Mouse (Mus musculus) heart, adult 2 months (tissue): Measurements from ENCODE around the gene Usp48. TPM values are rescaled to one million over a fixed set of nuclear protein-coding genes. Genes with fewer than 3 reads are reported as not detected.
A peak's percentile ranks its signal among the peaks of the same experiment; 100 is the strongest.

ENCODE experiments used
- DNase-seq, 2 experiments: peaks; one replicate each; pipeline ENCODE4 v3.0.0; 2021
- H3K27ac ChIP-seq: fragments of 200-600 bp; 2 replicates; pipeline ENCODE4 v1.8.1; 2022
- H3K27me3 ChIP-seq: fragments of 200-500 bp; 2 replicates; pipeline ENCODE4 v1.6.1; 2012; ENCODE audit warnings: mild to moderate bottlenecking, low read length, inconsistent platforms, mixed read lengths; ENCODE audit not compliant: control insufficient read depth, insufficient read depth
- H3K36me3 ChIP-seq: fragments of 200-500 bp; 2 replicates; pipeline ENCODE4 v1.6.1; 2012; ENCODE audit warnings: low read length, inconsistent platforms; ENCODE audit not compliant: control insufficient read depth, insufficient read depth
- H3K4me1 ChIP-seq: fragments of 200-500 bp; 2 replicates; pipeline ENCODE4 v1.6.1; 2011; ENCODE audit warnings: low read length; ENCODE audit not compliant: control insufficient read depth, insufficient read depth
- H3K4me3 ChIP-seq: fragments of 200-600 bp; 2 replicates; pipeline ENCODE4 v1.8.1; 2022
- H3K79me2 ChIP-seq: fragments of 200-500 bp; replicated peaks from 2 replicates; pipeline ENCODE4 v1.6.1; 2012; ENCODE audit warnings: mild to moderate bottlenecking, inconsistent platforms, low read length, moderate library complexity, mixed read lengths; ENCODE audit not compliant: control insufficient read depth, insufficient read depth
- H3K9ac ChIP-seq: fragments of 200-500 bp; 2 replicates; pipeline ENCODE4 v1.6.1; 2012; ENCODE audit warnings: low read depth, mild to moderate bottlenecking, control low read depth, inconsistent platforms, low read length, mixed read lengths
- CTCF ChIP-seq: fragments of 200-600 bp; IDR thresholded peaks from 2 replicates; pipeline ENCODE4 v1.8.1; 2022; ENCODE audit warnings: antibody characterized with exemption, mild to moderate bottlenecking, moderate library complexity
- EP300 ChIP-seq: fragments of 200-500 bp; IDR thresholded peaks from 2 replicates; pipeline ENCODE4 v1.6.1; 2011; ENCODE audit warnings: low read depth, low read length, control low read depth; ENCODE audit not compliant: insufficient read depth
- POLR2A ChIP-seq: fragments of 200-500 bp; IDR thresholded peaks from 2 replicates; pipeline ENCODE4 v1.6.1; 2011; ENCODE audit warnings: mild to moderate bottlenecking, low read depth, low read length, control low read depth; ENCODE audit not compliant: insufficient read depth
- WGBS: fragments of 180-500 bp; shearing (Covaris S2); methylation state at CpG from one replicate; pipeline ENCODE4 v1.1.7; 2018; 5-methylcytosine and 5-hydroxymethylcytosine counted together
- intact Hi-C: fragments of 180-260 bp; cut with DNase I; formaldehyde crosslinking; loops from one replicate; pipeline ENCODE4 v1.15.1; 2025
- polyA plus RNA-seq: library from polyadenylated mRNA; depleted of rRNA; stranded (reverse); fragments of >200 nt; gene quantifications from 2 replicates; pipeline ENCODE4 v1.2.3, GENCODE M21; 2012
- total RNA-seq, 2 experiments: library from RNA; stranded (reverse); gene quantifications; 2 replicates each; pipeline ENCODE4 v1.2.3; 2021

Usp48 gene
- total and polyA plus RNA-seq, 3 experiments, result 29.7 to 37.6 (median 30.0) TPM

DNA sequence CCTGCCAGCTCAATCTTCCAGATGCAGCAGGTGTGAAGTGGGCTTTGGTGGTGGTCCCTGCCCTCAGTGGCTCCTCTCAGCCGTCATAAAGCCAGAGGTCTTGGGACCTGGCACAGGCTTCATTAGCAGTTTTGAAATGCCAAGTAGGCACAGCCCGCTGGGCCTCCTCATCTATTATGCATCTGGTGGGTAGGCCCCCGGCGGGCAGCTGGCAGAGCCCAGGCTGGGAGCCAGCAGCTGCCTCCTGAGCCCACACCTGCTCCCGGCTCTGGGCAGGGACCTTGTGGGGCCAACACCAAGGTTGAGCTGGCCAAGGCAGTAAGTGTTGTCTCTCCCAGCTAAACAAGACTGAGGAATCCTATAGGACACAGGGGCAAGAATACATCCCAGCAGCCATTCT is 92.7 kb downstream of the Usp48 start:
- WGBS, result 84% methylated on average over 5 of the region's 5 CpGs
- H3K79me2 ChIP-seq, result no peaks in the 10 kb centered on the region
- 0 out of 2 replicates have a peak, but pooled peaks cover 2% of the 10 kb centered on the region for H3K27me3 ChIP-seq
- no peak for DNase-seq
- no peak overlapping the region for H3K4me3 ChIP-seq
- no peaks in the 10 kb centered on the region for H3K36me3 ChIP-seq
- H3K4me1 ChIP-seq, result no peaks in the 10 kb centered on the region
- no peak overlapping the region for H3K9ac ChIP-seq
- TF ChIP-seq CTCF (no peak), EP300 (no peak), POLR2A (no peak)
- H3K27ac ChIP-seq, result no peak overlapping the region
- intact Hi-C loops, result no loop called here

- Histone ChIP-seq H3K36me3 (no peaks in the 10 kb centered on the region), H3K27ac (no peak overlapping the region), H3K4me1 (no peaks in the 10 kb centered on the region), H3K79me2 (no peaks in the 10 kb centered on the region), H3K27me3 (no peaks in the 10 kb centered on the region), H3K4me3 (no peak overlapping the region), H3K9ac (no peak overlapping the region)
- no peak for DNase-seq
- intact Hi-C loops, result no loop called here
- 63% methylated on average over 14 of the region's 14 CpGs for WGBS
- TF ChIP-seq CTCF, result no peak
- no peak for TF ChIP-seq EP300
- TF ChIP-seq POLR2A, result no peak
Measured at GRCm38 (mm10) chr4:137687234-137687825, 93.8 kb downstream of the Usp48 start.

- Histone ChIP-seq H3K79me2 (no peaks in the 10 kb centered on the region), H3K27me3 (no peaks in the 10 kb centered on the region), H3K4me3 (no peak overlapping the region), H3K36me3 (no peaks in the 10 kb centered on the region), H3K4me1 (no peaks in the 10 kb centered on the region), H3K27ac (no peak overlapping the region), H3K9ac (no peak overlapping the region)
- intact Hi-C loops, result no loop called here
- 75% methylated on average over 10 of the region's 10 CpGs for WGBS
- TF ChIP-seq CTCF (no peak), POLR2A (no peak), EP300 (no peak)
- DNase-seq, result no peak
Measured at GRCm38 (mm10) chr4:137692107-137692902, 98.8 kb downstream of the Usp48 start.

DNA sequence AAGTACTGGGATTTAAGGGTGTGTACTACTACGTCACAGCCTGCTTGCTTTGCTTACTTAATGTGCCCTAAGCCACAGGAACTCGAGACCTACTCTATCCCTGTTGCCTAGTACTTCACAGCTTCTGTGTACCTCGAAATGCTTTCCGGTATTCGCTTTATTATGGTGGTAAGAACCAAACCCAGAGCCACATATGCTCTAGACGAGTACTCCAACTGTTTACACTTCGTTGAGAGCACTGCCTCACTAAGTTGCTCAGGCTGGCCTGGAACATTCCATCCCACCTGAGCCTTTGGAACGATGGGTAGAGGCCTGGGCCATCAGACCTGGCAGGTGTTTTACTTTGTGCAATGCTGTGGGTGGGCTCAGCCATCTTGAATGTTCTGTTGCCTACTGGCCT is 101.7 kb downstream of the Usp48 start:
- H3K9ac ChIP-seq, result no peak overlapping the region
- H3K79me2 ChIP-seq, result no peaks in the 10 kb centered on the region
- TF ChIP-seq CTCF (no peak), EP300 (no peak), POLR2A (no peak)
- intact Hi-C loops, result no loop called here
- H3K27me3 ChIP-seq, result no peaks in the 10 kb centered on the region
- no peaks in the 10 kb centered on the region for H3K36me3 ChIP-seq
- H3K4me3 ChIP-seq, result no peak overlapping the region
- 84% methylated on average over 8 of the region's 8 CpGs for WGBS
- no peak for DNase-seq
- no peaks in the 10 kb centered on the region for H3K4me1 ChIP-seq
- H3K27ac ChIP-seq, result no peak overlapping the region

DNA sequence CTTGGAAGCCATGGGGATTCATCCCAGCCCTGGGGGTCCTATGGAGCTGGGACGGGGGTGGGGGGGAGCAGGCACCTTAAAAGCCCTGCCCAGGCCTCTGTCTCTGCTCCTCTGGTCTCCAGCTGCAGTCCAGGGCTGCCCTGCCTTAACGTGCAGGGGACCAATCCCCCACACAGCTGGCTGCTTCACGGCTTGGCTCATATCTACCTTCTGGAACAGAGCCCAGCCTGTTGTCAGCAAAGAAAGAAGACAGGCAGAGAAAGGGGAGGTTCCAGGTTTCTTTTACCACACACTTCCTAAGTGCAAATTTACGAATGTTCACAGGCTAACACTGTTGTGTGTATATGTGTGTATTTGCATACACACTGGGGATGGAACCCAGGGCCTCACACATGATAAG is 102.3 kb downstream of the Usp48 start:
- peak in 1 of 2 experiments; percentile 23 for DNase-seq
- H3K4me1 ChIP-seq, result no peaks in the 10 kb centered on the region
- H3K9ac ChIP-seq, result no peak overlapping the region
- no peaks in the 10 kb centered on the region for H3K36me3 ChIP-seq
- WGBS, result 8% methylated on average over 4 of the region's 4 CpGs
- TF ChIP-seq EP300 (no peak), POLR2A (no peak), CTCF (no peak)
- no peaks in the 10 kb centered on the region for H3K79me2 ChIP-seq
- H3K27me3 ChIP-seq, result no peaks in the 10 kb centered on the region
- no peak overlapping the region for H3K4me3 ChIP-seq
- intact Hi-C loops, result no loop called here
- H3K27ac ChIP-seq, result no peak overlapping the region
